Mouse (Mus musculus): Measurements from ENCODE around the gene Eml1. TPM values are rescaled to one million over a fixed set of nuclear protein-coding genes. Genes with fewer than 3 reads are reported as not detected.

Eml1 gene
- 31.6 TPM for polyA plus RNA-seq (2014; fragmentation: Illumina TruSeq; extraction: RNeasy Lipid Tissue Mini Kit (QIAGEN cat#74804); ENCODE audit: low read depth, low replicate concordance)

DNA sequence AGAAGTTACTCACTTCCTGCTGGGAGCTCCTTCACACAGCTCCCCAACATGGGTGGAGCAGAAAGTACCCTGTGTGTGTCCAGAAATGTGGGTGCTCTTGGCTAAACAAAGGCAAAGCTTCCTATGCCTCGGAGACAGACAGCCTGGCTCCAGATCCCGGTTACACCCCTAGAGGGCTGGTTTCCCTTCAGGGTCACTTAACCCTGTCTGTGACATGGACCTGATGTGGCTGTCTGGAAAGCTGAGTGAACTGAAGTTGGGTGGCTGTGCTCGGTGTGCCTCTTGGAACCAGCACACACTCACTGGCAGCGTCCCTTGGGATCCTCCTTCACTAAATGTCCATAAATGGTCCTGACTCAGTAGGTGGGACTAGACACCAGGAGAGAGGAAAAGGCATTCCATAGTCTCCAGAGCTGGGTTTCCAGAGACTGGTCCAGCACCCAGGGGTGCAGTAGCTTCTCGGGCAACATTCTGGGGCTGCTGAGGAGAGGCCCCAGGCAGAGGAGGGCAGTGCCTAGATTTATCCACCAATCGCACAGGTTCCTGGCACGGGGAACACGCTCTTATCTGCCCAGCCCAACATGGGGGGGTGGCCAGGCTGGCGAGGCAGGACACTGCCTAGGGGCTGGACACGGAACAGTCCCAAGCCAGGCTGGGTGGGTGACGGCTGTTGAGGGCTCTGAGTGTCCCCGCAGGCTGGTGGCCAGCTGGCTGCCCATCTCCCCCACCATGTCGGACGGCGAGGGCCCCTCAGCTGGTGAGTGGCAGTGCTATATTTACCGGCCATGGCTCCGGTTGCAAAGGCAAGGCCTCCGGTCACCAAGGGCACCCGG, at the start of gene Eml1:
TSS of gene Eml1 (plus strand) at position 362 of the 833 bp plus-strand sequence.

DNA sequence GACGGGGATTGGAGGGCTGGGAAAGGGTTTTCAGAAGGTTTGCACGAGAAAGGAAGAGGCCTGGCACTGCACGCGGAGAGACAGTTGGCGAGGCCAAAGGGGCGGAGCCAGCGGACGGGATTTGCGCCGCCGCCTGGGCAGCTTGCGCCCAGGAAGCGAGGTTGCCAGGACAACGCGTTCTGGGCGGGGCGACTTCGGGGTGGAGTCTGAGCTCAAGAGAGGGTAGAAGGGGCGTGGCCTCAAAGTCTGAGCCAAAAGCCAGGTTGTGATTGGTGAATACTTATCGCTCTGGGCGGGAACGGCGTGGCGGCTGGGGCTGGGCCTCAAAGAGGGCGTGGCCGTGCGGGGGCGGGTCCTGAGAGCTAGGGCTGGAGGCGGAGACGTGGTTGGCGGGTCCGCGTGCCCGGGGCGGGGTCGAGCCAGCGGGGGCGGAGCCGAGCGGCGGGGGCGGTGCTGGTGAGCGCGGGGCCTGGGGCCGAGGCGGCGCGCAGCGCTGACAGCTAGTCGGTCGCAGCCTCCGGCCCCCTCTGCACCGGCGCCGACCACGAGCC, 36.8 kb upstream of the Eml1 start, which contains the start of gene Cyp46a1:
TSS of gene Cyp46a1 (plus strand) at position 487 of the 551 bp plus-strand sequence.

DNA sequence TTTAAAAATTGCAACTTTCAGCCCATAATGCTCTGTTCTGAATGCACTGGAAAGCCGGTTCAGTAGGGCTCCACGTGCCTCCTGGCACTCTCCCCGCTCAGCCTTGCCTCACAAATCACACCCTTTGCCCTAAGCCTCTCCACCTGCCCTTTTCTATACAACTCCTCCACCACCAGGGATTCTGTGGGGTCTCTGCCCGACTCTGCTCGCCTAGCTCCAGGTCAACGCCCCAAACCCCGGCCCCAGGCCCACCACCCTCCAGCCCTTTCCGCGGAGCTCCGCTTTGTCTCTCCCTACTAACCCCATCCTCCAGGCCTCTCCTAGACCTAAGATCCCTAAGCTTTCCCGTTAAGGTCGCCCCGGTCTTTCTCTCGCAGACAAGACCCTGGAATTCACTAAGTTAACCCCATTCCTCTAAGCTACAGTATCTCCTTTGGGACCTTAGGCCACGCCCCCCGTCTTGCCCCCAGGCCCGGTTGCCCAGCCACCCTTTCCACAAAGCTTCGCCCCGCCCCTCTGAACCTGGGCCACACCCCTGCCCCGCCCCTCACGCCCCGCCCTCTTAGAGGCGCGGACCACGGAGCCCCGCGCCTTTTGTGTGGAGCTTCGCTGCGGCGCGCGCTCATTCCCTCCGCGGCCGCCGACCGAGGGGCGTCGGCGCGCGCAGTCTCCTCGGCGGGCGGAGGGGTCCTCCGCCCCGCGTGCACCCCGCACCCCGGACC, 183.5 kb downstream of the Eml1 start, which contains the start of gene Evl:
TSS of gene Evl (plus strand) at position 601 of the 722 bp plus-strand sequence.

Other genes starting within 250 kb of the Eml1 start
- gene Setd3, start 191.6 kb upstream of the Eml1 start, polyA plus RNA-seq (2014; fragmentation: Illumina TruSeq; extraction: RNeasy Lipid Tissue Mini Kit (QIAGEN cat#74804); ENCODE audit: low read depth, low replicate concordance), result 177 TPM
- gene Ccnk, start 191.4 kb upstream of the Eml1 start, polyA plus RNA-seq (2014; fragmentation: Illumina TruSeq; extraction: RNeasy Lipid Tissue Mini Kit (QIAGEN cat#74804); ENCODE audit: low read depth, low replicate concordance), result 35.0 TPM
- 2.5 TPM for gene Ccdc85c, start 95.5 kb upstream of the Eml1 start, polyA plus RNA-seq (2014; fragmentation: Illumina TruSeq; extraction: RNeasy Lipid Tissue Mini Kit (QIAGEN cat#74804); ENCODE audit: low read depth, low replicate concordance)
- gene Hhipl1, start 64.7 kb upstream of the Eml1 start, polyA plus RNA-seq (2014; fragmentation: Illumina TruSeq; extraction: RNeasy Lipid Tissue Mini Kit (QIAGEN cat#74804); ENCODE audit: low read depth, low replicate concordance), result 0.19 TPM
- not detected for gene Cyp46a1, start 36.6 kb upstream of the Eml1 start, polyA plus RNA-seq (2014; fragmentation: Illumina TruSeq; extraction: RNeasy Lipid Tissue Mini Kit (QIAGEN cat#74804); ENCODE audit: low read depth, low replicate concordance)
- 26.5 TPM for gene Evl, start 183.8 kb downstream of the Eml1 start, polyA plus RNA-seq (2014; fragmentation: Illumina TruSeq; extraction: RNeasy Lipid Tissue Mini Kit (QIAGEN cat#74804); ENCODE audit: low read depth, low replicate concordance)